In genomic region chr14:118608317-118608716, GRCm38 (mm10) we compare ENCODE assay signal across 24 mouse cellular contexts.
DNase-seq lines count a peak whose midpoint lies in the region; ATAC-seq lines count a peak whose summit lies in the region.
"Had no signal": no experiment of that assay in that cellular context is flagged by ENCODE, and none has a peak within 500 bp of the region (broad histone marks: within the 10 kb centered on the region; RNA-seq: fewer than 3 reads in every experiment).

No protein-coding gene starts in this region.

- 95% methylated on average over 7 of the region's 7 CpGs for WGBS in forebrain, embryonic 11.5 days
- WGBS in forebrain, embryonic 14.5 days = 84% methylated on average over 7 of the region's 7 CpGs
- WGBS in limb, embryonic 13.5 days = 72% methylated on average over 7 of the region's 7 CpGs
- 92% methylated on average over 7 of the region's 7 CpGs for WGBS in limb, embryonic 10.5 days
- 65% methylated on average over 7 of the region's 7 CpGs for WGBS in lung, embryonic 16.5 days
- WGBS in forebrain, embryonic 13.5 days = 94% methylated on average over 7 of the region's 7 CpGs

- H3K27ac ChIP-seq in forebrain, embryonic 11.5 days (ENCODE audit: low read depth, low read length) = peak overlapping the region; percentile 1; the same call in 1 of the 2 replicates
- no peak overlapping the region for H3K27ac ChIP-seq in forebrain, embryonic 14.5 days (ENCODE audit: low read depth, low read length)
- H3K27ac ChIP-seq in limb, embryonic 13.5 days = no peak overlapping the region
- no peak overlapping the region for H3K27ac ChIP-seq in limb, embryonic 10.5 days
- no peak overlapping the region for H3K27ac ChIP-seq in lung, embryonic 16.5 days (ENCODE audit: low read length)
- H3K27ac ChIP-seq in forebrain, embryonic 13.5 days = 0 out of 2 replicates have a peak overlapping the region, but pooled peaks have one; percentile 10
- H3K27ac ChIP-seq: heart, embryonic 15.5 days; hindbrain, embryonic 15.5 days had no signal

- DNase-seq in forebrain, embryonic 11.5 days (ENCODE audit: low spot score) = no peak
- no peak for DNase-seq in forebrain, embryonic 14.5 days (ENCODE audit: low spot score)
- DNase-seq in limb, embryonic 10.5 days (ENCODE audit: low spot score) = no peak
- no peak for DNase-seq in lung, postnatal 4 days
- DNase-seq in ovary, postnatal 10 days (ENCODE audit: low spot score) = no peak
- DNase-seq: adrenal gland, postnatal 10 days; adrenal gland, postnatal 36 days; B cell, adult 2 months; cerebellum, adult 18-20 months; cerebellum, adult 9-10 months; cerebellum, postnatal 14 days; gastrocnemius, postnatal 25 days; heart, adult 18-20 months; heart, postnatal 10 days; heart, postnatal 36 days had no signal

- no peaks in the 10 kb centered on the region for H3K4me1 ChIP-seq in forebrain, embryonic 11.5 days (replicated peaks; ENCODE audit: control insufficient read depth, insufficient read depth, low read length)
- H3K4me1 ChIP-seq in forebrain, embryonic 14.5 days (ENCODE audit: control insufficient read depth, insufficient read depth, low read length) = 0 out of 2 replicates have a peak, but pooled peaks cover 7% of the 10 kb centered on the region
- H3K4me1 ChIP-seq in limb, embryonic 13.5 days = peaks cover 12% of the 10 kb centered on the region
- H3K4me1 ChIP-seq in limb, embryonic 10.5 days = peaks cover 25% of the 10 kb centered on the region
- no peaks in the 10 kb centered on the region; the same call in 1 of the 2 replicates for H3K4me1 ChIP-seq in lung, embryonic 16.5 days (replicated peaks; ENCODE audit: control insufficient read depth, insufficient read depth, low read length)
- peaks cover 15% of the 10 kb centered on the region for H3K4me1 ChIP-seq in forebrain, embryonic 13.5 days
- H3K4me1 ChIP-seq: heart, embryonic 15.5 days; hindbrain, embryonic 15.5 days had no signal

- no peak overlapping the region for H3K9ac ChIP-seq in forebrain, embryonic 11.5 days (ENCODE audit: low read length)
- no peak overlapping the region for H3K9ac ChIP-seq in forebrain, embryonic 14.5 days (ENCODE audit: low read length)
- no peak overlapping the region for H3K9ac ChIP-seq in limb, embryonic 13.5 days
- H3K9ac ChIP-seq in lung, embryonic 16.5 days (ENCODE audit: low read length) = no peak overlapping the region
- H3K9ac ChIP-seq in forebrain, embryonic 13.5 days = no peak overlapping the region
- H3K9ac ChIP-seq: heart, embryonic 12.5 days; heart, embryonic 15.5 days; hindbrain, embryonic 15.5 days had no signal

- no peaks in the 10 kb centered on the region for H3K36me3 ChIP-seq in forebrain, embryonic 11.5 days (ENCODE audit: control insufficient read depth, insufficient read depth, low read length)
- no peaks in the 10 kb centered on the region for H3K36me3 ChIP-seq in forebrain, embryonic 14.5 days (ENCODE audit: control insufficient read depth, insufficient read depth, low read length)
- no peaks in the 10 kb centered on the region for H3K36me3 ChIP-seq in limb, embryonic 13.5 days
- no peaks in the 10 kb centered on the region for H3K36me3 ChIP-seq in limb, embryonic 10.5 days
- no peaks in the 10 kb centered on the region for H3K36me3 ChIP-seq in lung, embryonic 16.5 days (ENCODE audit: control insufficient read depth, insufficient read depth, low read length)
- H3K36me3 ChIP-seq in forebrain, embryonic 13.5 days (ENCODE audit: poor library complexity, severe bottlenecking) = no peaks in the 10 kb centered on the region
- H3K36me3 ChIP-seq: heart, embryonic 12.5 days; heart, embryonic 15.5 days; hindbrain, embryonic 15.5 days had no signal

- no peak for ATAC-seq in forebrain, embryonic 11.5 days (replicated peaks; ENCODE audit: low FRiP score)
- ATAC-seq in forebrain, embryonic 14.5 days = no peak
- ATAC-seq in limb, embryonic 13.5 days (ENCODE audit: low FRiP score, low read depth) = no peak
- ATAC-seq in lung, embryonic 16.5 days (ENCODE audit: low read depth) = peak; percentile 62
- ATAC-seq in forebrain, embryonic 13.5 days = no peak
- ATAC-seq: Patski had no signal

- H3K4me2 ChIP-seq in forebrain, embryonic 11.5 days (ENCODE audit: low read depth, low read length, severe bottlenecking) = no peak overlapping the region
- no peak overlapping the region for H3K4me2 ChIP-seq in forebrain, embryonic 14.5 days (ENCODE audit: low read length)
- peak overlapping the region; percentile 33 for H3K4me2 ChIP-seq in limb, embryonic 13.5 days (replicated peaks)
- H3K4me2 ChIP-seq in lung, embryonic 16.5 days (ENCODE audit: low read depth, low read length) = no peak overlapping the region
- peak overlapping the region; percentile 1; the same call in 1 of the 2 replicates for H3K4me2 ChIP-seq in forebrain, embryonic 13.5 days
- H3K4me2 ChIP-seq: heart, embryonic 12.5 days; heart, embryonic 15.5 days; hindbrain, embryonic 15.5 days had no signal

- no peaks in the 10 kb centered on the region for H3K27me3 ChIP-seq in forebrain, embryonic 11.5 days (ENCODE audit: control insufficient read depth, insufficient read depth, low read length)
- H3K27me3 ChIP-seq in forebrain, embryonic 14.5 days (replicated peaks; ENCODE audit: control insufficient read depth, insufficient read depth, low read length) = no peaks in the 10 kb centered on the region
- H3K27me3 ChIP-seq in limb, embryonic 13.5 days = peaks cover 14% of the 10 kb centered on the region
- H3K27me3 ChIP-seq in limb, embryonic 10.5 days (ENCODE audit: low read depth, poor library complexity, severe bottlenecking) = peaks cover 10% of the 10 kb centered on the region; the same call in 1 of the 2 replicates
- H3K27me3 ChIP-seq in lung, embryonic 16.5 days (ENCODE audit: control insufficient read depth, insufficient read depth, low read depth, low read length) = no peaks in the 10 kb centered on the region
- H3K27me3 ChIP-seq in forebrain, embryonic 13.5 days = no peaks in the 10 kb centered on the region
- H3K27me3 ChIP-seq: CH12.LX; heart, embryonic 12.5 days; heart, embryonic 15.5 days; hindbrain, embryonic 15.5 days; Patski had no signal

- no peaks in the 10 kb centered on the region for H3K9me3 ChIP-seq in forebrain, embryonic 11.5 days (ENCODE audit: control insufficient read depth, low read length)
- H3K9me3 ChIP-seq in forebrain, embryonic 14.5 days (replicated peaks; ENCODE audit: control insufficient read depth, low read length) = no peaks in the 10 kb centered on the region
- H3K9me3 ChIP-seq in limb, embryonic 13.5 days = peaks cover 4% of the 10 kb centered on the region; the same call in 1 of the 2 replicates
- no peaks in the 10 kb centered on the region for H3K9me3 ChIP-seq in limb, embryonic 10.5 days (replicated peaks)
- no peaks in the 10 kb centered on the region for H3K9me3 ChIP-seq in lung, embryonic 16.5 days (ENCODE audit: control insufficient read depth, low read length)
- no peaks in the 10 kb centered on the region for H3K9me3 ChIP-seq in forebrain, embryonic 13.5 days (replicated peaks)
- H3K9me3 ChIP-seq: G1E; heart, embryonic 12.5 days; heart, embryonic 15.5 days; hindbrain, embryonic 15.5 days had no signal

- no peak overlapping the region for H3K4me3 ChIP-seq in forebrain, embryonic 11.5 days (ENCODE audit: low read depth, low read length)
- H3K4me3 ChIP-seq in forebrain, embryonic 14.5 days (ENCODE audit: low read depth, low read length) = no peak overlapping the region
- H3K4me3 ChIP-seq in limb, embryonic 13.5 days = no peak overlapping the region
- no peak overlapping the region for H3K4me3 ChIP-seq in limb, embryonic 10.5 days
- no peak overlapping the region for H3K4me3 ChIP-seq in lung, embryonic 16.5 days (ENCODE audit: low read length)
- H3K4me3 ChIP-seq in forebrain, embryonic 13.5 days = no peak overlapping the region
- H3K4me3 ChIP-seq: heart, embryonic 12.5 days; heart, embryonic 15.5 days; hindbrain, embryonic 15.5 days had no signal

Comparison
In these comparisons a context has a peak if more than half of its experiments do, and no peak if none do; other contexts are left out.
1. H3K27ac ChIP-seq: peak in forebrain, embryonic 11.5 days (single experiment) and forebrain, embryonic 13.5 days (single experiment); none in forebrain, embryonic 14.5 days (single experiment), limb, embryonic 13.5 days (single experiment), limb, embryonic 10.5 days (single experiment) and lung, embryonic 16.5 days (single experiment).
2. H3K4me2 ChIP-seq: peak in limb, embryonic 13.5 days (single experiment) and forebrain, embryonic 13.5 days (single experiment); none in forebrain, embryonic 11.5 days (single experiment), forebrain, embryonic 14.5 days (single experiment) and lung, embryonic 16.5 days (single experiment).